Mouse (Mus musculus): ENCODE results near the gene Atxn2. TPM values are rescaled to one million over a fixed set of nuclear protein-coding genes. Genes with fewer than 3 reads are reported as not detected.

Gene Atxn2
- polyA plus RNA-seq, 1 experiment, result 71.9 TPM

DNA sequence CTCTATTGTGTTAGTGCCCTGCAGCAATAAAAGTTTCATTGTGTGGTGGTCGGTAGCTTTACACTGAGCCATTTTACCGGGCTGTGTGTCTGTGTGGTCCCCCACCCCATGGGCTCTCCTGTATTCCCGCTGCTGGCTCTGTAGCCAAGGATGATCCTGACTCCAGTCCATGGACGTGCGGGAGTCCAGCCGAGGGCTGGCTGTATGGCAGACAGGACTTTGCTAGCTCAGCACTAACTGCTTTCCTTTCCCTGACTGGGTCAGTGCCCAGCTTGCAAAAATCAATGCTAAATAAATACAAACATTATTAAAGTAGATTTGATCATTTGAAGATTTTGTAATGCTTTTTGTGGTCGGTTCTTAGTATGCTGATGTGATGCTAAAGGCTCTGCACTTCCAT lies 50.3 kb downstream of the Atxn2 start:
- Histone ChIP-seq H3K27ac (ENCODE audit: insufficient read depth, low read length) (no peak overlapping the region), H3K4me3 (ENCODE audit: extremely low read depth, insufficient read depth, insufficient read length) (no peak overlapping the region), H3K4me1 (ENCODE audit: control insufficient read depth, insufficient read depth, insufficient read length) (no peaks in the 10 kb centered on the region), H3K36me3 (ENCODE audit: control insufficient read depth, insufficient read depth, low read length) (peaks cover 4% of the 10 kb centered on the region), H3K27me3 (ENCODE audit: control insufficient read depth, insufficient read depth, low read length) (no peaks in the 10 kb centered on the region)
- TF ChIP-seq POLR2A (IDR thresholded peaks at IDR 0.05; ENCODE audit: low read depth, low read length), result no peak
- TF ChIP-seq CTCF (IDR thresholded peaks at IDR 0.05; ENCODE audit: extremely low read depth, insufficient read depth, insufficient read length, insufficient replicate concordance), result no peak
- no peak for DNase-seq (ENCODE audit: low read depth in 1 of 2, low spot score in 2 of 2)
- 95% methylated on average over 7 of the region's 7 CpGs for WGBS

DNA sequence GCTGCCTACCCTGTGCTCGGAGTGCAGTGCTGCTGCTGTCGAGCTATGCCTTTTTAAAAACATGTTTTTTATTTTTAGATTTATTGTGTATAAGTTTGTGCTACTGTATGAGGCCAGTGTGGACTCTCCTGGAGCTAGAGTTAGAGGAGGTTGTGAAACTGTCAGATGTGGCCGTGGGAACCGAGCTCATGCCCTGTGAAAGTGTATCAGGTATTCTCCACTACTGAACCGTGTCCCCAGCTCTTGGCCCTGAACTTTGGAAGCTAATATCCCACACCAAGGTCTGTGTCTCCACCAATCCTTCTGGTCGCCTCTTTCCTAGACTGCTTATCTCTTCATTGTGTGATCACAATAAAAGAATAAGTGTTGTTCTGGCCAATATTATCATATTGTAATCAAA lies 51.8 kb downstream of the Atxn2 start:
- Histone ChIP-seq H3K4me1 (ENCODE audit: control insufficient read depth, insufficient read depth, insufficient read length) (no peaks in the 10 kb centered on the region), H3K36me3 (ENCODE audit: control insufficient read depth, insufficient read depth, low read length) (peaks cover 4% of the 10 kb centered on the region), H3K27ac (ENCODE audit: insufficient read depth, low read length) (no peak overlapping the region), H3K4me3 (ENCODE audit: extremely low read depth, insufficient read depth, insufficient read length) (no peak overlapping the region), H3K27me3 (ENCODE audit: control insufficient read depth, insufficient read depth, low read length) (no peaks in the 10 kb centered on the region)
- TF ChIP-seq POLR2A (IDR thresholded peaks at IDR 0.05; ENCODE audit: low read depth, low read length), result no peak
- no peak for TF ChIP-seq CTCF (IDR thresholded peaks at IDR 0.05; ENCODE audit: extremely low read depth, insufficient read depth, insufficient read length, insufficient replicate concordance)
- DNase-seq (ENCODE audit: low read depth in 1 of 2, low spot score in 2 of 2), result no peak
- 72% methylated on average over 6 of the region's 6 CpGs for WGBS

- Histone ChIP-seq H3K36me3 (ENCODE audit: control insufficient read depth, insufficient read depth, low read length) (peaks cover 3% of the 10 kb centered on the region; the same call in 1 of the 2 replicates), H3K4me3 (ENCODE audit: extremely low read depth, insufficient read depth, insufficient read length) (no peak overlapping the region), H3K27me3 (ENCODE audit: control insufficient read depth, insufficient read depth, low read length) (no peaks in the 10 kb centered on the region), H3K27ac (ENCODE audit: insufficient read depth, low read length) (no peak overlapping the region), H3K4me1 (ENCODE audit: control insufficient read depth, insufficient read depth, insufficient read length) (no peaks in the 10 kb centered on the region; the same call in 1 of the 2 replicates)
- no peak for DNase-seq (ENCODE audit: low read depth in 1 of 2, low spot score in 2 of 2)
- TF ChIP-seq CTCF (IDR thresholded peaks at IDR 0.05; ENCODE audit: extremely low read depth, insufficient read depth, insufficient read length, insufficient replicate concordance), result no peak
- no peak for TF ChIP-seq POLR2A (IDR thresholded peaks at IDR 0.05; ENCODE audit: low read depth, low read length)
- WGBS, result 52% methylated on average over 2 of the region's 2 CpGs
These were observed 53.9 kb downstream of the Atxn2 start for GRCm38 (mm10) chr5:121765020-121765419.

DNA sequence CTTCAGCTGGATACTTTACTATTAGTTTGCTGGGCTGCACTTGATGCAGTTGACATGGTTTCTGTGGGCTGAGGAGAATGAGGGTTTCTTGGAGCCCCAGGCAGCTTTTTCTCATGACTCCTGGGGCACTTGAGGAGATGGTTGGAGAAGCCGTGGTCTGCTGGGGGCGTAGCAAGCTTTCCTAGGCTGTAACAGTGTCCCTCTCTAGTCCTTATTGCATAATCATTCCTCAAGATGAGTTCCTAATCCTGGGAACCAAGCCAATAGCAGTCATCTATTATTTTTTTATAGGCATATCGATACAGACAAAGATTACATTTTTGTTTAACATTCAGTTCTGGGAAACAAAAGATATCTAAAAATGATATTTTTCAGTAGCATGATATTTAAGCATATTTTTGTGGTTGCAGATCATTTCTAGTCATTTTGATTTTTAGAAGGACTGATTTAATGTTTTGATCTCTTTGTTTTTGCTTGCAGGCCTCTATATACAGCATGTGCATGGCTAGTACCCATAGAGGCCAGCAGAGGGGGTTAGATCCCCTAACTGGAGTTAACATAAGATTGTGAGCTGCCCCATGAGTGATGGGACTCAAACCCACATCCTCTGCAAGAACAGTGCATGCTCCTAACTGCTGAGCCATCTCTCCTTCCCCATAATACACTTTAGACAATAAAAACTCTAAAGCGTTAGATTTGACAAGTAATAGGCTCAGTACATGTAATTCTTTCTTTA lies 55.1 kb downstream of the Atxn2 start:
- Histone ChIP-seq H3K27ac (ENCODE audit: insufficient read depth, low read length) (no peak overlapping the region), H3K36me3 (ENCODE audit: control insufficient read depth, insufficient read depth, low read length) (peaks cover 3% of the 10 kb centered on the region; the same call in 1 of the 2 replicates), H3K4me1 (ENCODE audit: control insufficient read depth, insufficient read depth, insufficient read length) (no peaks in the 10 kb centered on the region; the same call in 1 of the 2 replicates), H3K4me3 (ENCODE audit: extremely low read depth, insufficient read depth, insufficient read length) (no peak overlapping the region), H3K27me3 (ENCODE audit: control insufficient read depth, insufficient read depth, low read length) (no peaks in the 10 kb centered on the region)
- no peak for DNase-seq (ENCODE audit: low read depth in 1 of 2, low spot score in 2 of 2)
- TF ChIP-seq POLR2A (IDR thresholded peaks at IDR 0.05; ENCODE audit: low read depth, low read length), result no peak
- no peak for TF ChIP-seq CTCF (IDR thresholded peaks at IDR 0.05; ENCODE audit: extremely low read depth, insufficient read depth, insufficient read length, insufficient replicate concordance)
- WGBS, result 94% methylated on average over 4 of the region's 4 CpGs

- no peaks in the 10 kb centered on the region; the same call in 1 of the 2 replicates for H3K4me1 ChIP-seq (ENCODE audit: control insufficient read depth, insufficient read depth, insufficient read length)
- no peak for TF ChIP-seq POLR2A (IDR thresholded peaks at IDR 0.05; ENCODE audit: low read depth, low read length)
- no peak for TF ChIP-seq CTCF (IDR thresholded peaks at IDR 0.05; ENCODE audit: extremely low read depth, insufficient read depth, insufficient read length, insufficient replicate concordance)
- H3K27ac ChIP-seq (ENCODE audit: insufficient read depth, low read length), result no peak overlapping the region
- peaks cover under 1% of the 10 kb centered on the region for H3K36me3 ChIP-seq (ENCODE audit: control insufficient read depth, insufficient read depth, low read length)
- no peak for DNase-seq (ENCODE audit: low read depth in 1 of 2, low spot score in 2 of 2)
- no peaks in the 10 kb centered on the region for H3K27me3 ChIP-seq (ENCODE audit: control insufficient read depth, insufficient read depth, low read length)
- H3K4me3 ChIP-seq (ENCODE audit: extremely low read depth, insufficient read depth, insufficient read length), result no peak overlapping the region
- WGBS, result 79% methylated on average over 2 of the region's 2 CpGs
These were observed 56.4 kb downstream of the Atxn2 start for GRCm38 (mm10) chr5:121767564-121767963.

- H3K27me3 ChIP-seq (ENCODE audit: control insufficient read depth, insufficient read depth, low read length), result no peaks in the 10 kb centered on the region
- 92% methylated on average over 7 of the region's 7 CpGs for WGBS
- peaks cover 6% of the 10 kb centered on the region for H3K36me3 ChIP-seq (ENCODE audit: control insufficient read depth, insufficient read depth, low read length)
- no peaks in the 10 kb centered on the region; the same call in 1 of the 2 replicates for H3K4me1 ChIP-seq (ENCODE audit: control insufficient read depth, insufficient read depth, insufficient read length)
- H3K27ac ChIP-seq (ENCODE audit: insufficient read depth, low read length), result no peak overlapping the region
- H3K4me3 ChIP-seq (ENCODE audit: extremely low read depth, insufficient read depth, insufficient read length), result no peak overlapping the region
- TF ChIP-seq POLR2A (IDR thresholded peaks at IDR 0.05; ENCODE audit: low read depth, low read length) (no peak), CTCF (IDR thresholded peaks at IDR 0.05; ENCODE audit: extremely low read depth, insufficient read depth, insufficient read length, insufficient replicate concordance) (no peak)
- no peak for DNase-seq (ENCODE audit: low read depth in 1 of 2, low spot score in 2 of 2)
These were observed 58.7 kb downstream of the Atxn2 start for GRCm38 (mm10) chr5:121769827-121770226.

- WGBS, result 86% methylated on average over 3 of the region's 3 CpGs
- no peak overlapping the region for H3K4me3 ChIP-seq (ENCODE audit: extremely low read depth, insufficient read depth, insufficient read length)
- H3K27ac ChIP-seq (ENCODE audit: insufficient read depth, low read length), result no peak overlapping the region
- H3K36me3 ChIP-seq (ENCODE audit: control insufficient read depth, insufficient read depth, low read length), result peaks cover 10% of the 10 kb centered on the region
- TF ChIP-seq POLR2A (IDR thresholded peaks at IDR 0.05; ENCODE audit: low read depth, low read length), result no peak
- TF ChIP-seq CTCF (IDR thresholded peaks at IDR 0.05; ENCODE audit: extremely low read depth, insufficient read depth, insufficient read length, insufficient replicate concordance), result no peak
- H3K4me1 ChIP-seq (ENCODE audit: control insufficient read depth, insufficient read depth, insufficient read length), result no peaks in the 10 kb centered on the region; the same call in 1 of the 2 replicates
- DNase-seq (ENCODE audit: low read depth in 1 of 2, low spot score in 2 of 2), result no peak
- no peaks in the 10 kb centered on the region for H3K27me3 ChIP-seq (ENCODE audit: control insufficient read depth, insufficient read depth, low read length)
These were observed 60.5 kb downstream of the Atxn2 start for GRCm38 (mm10) chr5:121771611-121772010.
